Mouse (Mus musculus): Measurements from ENCODE around the gene Zfhx3.

Gene Zfhx3

GRCm38 (mm10) chr8:108089632-108090031 lies 147.2 kb downstream of the Zfhx3 start:
- no peak for DNase-seq (ENCODE audit: low read depth, low spot score)

DNA sequence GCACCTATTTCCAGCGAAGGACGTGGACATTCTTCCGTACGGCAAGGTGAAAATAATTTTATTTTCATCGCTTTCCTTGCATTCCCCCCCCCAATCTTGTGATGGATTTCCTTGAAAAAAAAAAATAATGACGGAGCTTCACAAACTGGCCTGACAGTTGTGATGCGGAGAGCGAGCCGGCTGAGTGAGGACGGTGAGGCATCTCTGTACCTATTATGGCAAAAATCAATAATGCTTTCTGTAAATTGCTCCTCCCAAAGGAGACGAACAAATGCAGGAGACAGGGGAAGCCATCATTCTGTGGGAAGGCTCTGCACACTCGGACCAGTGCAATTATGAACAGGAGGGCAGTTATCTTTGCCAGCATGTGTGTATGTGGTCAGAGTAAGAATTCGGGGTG lies 156.2 kb downstream of the Zfhx3 start:
- DNase-seq (ENCODE audit: low read depth, low spot score), result no peak

DNA sequence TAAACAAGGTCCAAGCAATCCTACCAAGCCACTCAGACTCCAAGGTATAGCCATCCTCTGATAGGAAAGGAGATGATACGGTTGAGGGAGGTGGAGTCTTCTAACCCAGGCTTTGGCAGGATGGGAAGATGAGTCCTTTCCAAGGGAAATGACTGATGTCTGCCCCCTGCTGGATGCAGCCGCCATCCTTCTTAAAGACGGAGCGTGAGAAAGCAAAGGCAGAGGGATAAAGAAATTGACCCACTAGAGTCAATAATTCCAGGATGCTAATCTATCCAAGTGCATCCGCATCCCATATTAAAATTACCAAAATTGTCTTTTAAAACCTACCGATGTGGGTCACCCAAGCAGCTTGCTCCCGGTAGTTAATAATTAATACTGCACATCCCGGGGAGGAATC lies 158.7 kb downstream of the Zfhx3 start:
- peak; percentile 26 for DNase-seq (ENCODE audit: low read depth, low spot score)

- DNase-seq (ENCODE audit: low read depth, low spot score), result no peak
These were observed 159.8 kb downstream of the Zfhx3 start for GRCm38 (mm10) chr8:108101978-108102865.

GRCm38 (mm10) chr8:108104471-108105098 lies 162.1 kb downstream of the Zfhx3 start:
- DNase-seq (ENCODE audit: low read depth, low spot score), result no peak

DNA sequence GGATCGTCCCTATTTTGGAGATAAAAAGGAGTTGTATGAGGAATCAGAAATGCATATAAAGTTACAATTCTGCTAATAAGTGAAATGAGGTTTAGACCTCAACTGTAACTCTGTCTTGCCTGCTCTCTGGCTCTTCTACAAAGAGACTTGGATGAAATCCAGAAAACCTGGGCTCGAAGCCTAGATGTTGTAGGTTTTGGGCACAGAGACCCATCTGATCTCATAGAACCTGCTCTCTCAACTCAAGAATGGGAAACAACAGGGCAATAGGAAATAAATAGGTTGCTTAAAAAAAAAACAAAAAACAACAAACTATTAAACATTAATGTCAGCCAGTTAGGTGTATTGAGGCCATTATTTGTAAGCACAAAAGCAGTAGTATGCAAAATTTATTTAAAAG lies 182.6 kb downstream of the Zfhx3 start:
- no peak for DNase-seq (ENCODE audit: low read depth, low spot score)

DNA sequence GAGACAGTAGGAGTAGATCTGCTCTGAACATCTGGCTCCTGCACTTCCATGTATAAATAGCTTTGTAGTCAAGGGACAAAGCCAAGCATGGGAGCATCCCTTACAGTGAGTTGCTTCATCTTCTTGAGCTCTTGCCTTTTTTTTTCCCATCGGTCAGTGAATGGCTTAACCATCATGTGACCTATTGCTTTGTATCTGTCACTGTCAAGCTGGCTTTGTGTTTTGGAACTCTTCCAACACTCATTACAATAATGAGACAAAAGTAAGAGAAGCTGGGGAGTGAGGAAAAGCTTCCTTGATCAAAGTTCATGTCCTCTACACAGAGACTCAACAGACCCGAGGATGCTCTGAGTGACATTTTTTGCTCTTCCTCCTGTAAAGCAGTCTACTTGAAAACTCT lies 183.0 kb downstream of the Zfhx3 start:
- no peak for DNase-seq (ENCODE audit: low read depth, low spot score)

GRCm38 (mm10) chr8:108146536-108146935 lies 204.1 kb downstream of the Zfhx3 start:
- no peak for DNase-seq (ENCODE audit: low read depth, low spot score)

DNA sequence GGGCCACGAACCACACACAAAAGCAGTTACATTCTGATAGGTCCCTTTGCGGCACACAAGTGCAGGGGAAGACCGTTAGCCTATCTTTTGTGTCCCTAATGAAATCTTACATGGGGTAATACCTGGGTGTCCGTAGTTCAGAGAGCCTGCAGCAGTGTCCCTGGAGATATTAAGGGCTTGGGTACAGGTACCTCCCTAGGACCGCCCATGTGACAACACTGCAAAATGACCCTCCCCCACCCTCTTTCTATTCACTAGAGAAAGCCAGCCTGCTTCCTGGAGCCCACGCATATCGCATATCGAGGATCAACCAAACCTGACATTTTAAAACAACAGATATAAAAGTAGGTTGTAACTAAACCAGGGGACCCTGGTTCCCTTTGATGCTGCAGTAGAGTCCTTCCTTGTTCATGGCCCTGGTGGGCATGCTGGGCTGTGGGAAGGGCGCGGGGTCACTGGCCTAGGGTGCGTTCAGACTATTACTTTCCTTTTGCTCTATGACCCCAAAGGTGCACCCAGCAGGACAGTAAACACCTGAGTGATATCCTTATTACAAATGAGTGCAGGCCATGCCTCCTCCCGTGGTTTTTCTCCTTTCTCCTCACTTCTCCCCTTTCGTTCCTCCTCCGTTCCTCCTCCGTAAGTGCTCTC lies 206.3 kb downstream of the Zfhx3 start:
- no peak for DNase-seq (ENCODE audit: low read depth, low spot score)

DNA sequence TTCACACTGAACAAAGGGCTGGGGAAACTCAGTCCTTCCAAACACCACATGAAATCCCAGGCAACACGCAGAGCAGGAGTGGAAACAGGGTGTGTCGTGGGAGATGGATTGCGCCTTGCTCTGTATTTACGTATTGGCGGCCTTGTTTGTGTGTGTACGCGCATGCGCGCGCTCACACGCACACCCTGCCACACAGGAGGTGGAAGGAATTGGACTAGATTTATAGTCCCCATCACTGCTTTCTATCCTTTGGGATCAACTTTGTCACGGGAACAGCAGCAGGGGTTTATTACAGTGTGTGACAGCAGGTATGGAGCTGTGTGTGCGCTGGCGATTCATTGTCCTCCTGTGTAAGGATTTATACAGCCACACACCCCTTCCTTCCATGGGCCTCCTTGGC lies 228.4 kb downstream of the Zfhx3 start:
- no peak for DNase-seq (ENCODE audit: low read depth, low spot score)

- DNase-seq (ENCODE audit: low read depth, low spot score), result no peak
These were observed 240.9 kb downstream of the Zfhx3 start for GRCm38 (mm10) chr8:108183296-108183695.

- no peak for DNase-seq (ENCODE audit: low read depth, low spot score)
These were observed 241.5 kb downstream of the Zfhx3 start for GRCm38 (mm10) chr8:108183948-108184347.

DNA sequence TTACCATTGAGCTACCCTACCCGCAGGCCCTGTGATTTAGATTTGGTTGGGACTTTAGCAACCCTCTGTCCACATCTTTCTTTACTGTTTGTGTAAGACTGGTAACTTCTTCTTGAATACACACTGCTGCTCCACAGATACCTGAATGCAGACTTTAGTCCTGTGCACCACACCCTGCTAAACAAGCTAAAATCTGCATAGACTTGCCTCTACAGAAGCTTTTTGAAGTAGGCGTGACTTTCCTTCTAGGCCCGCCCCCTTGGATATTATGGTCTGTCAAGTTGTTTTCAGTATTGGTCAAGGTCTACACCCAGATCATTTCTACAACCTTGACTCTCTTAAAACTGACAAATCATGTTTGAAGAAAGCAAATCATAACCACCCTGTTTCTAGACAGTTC lies 243.8 kb downstream of the Zfhx3 start:
- no peak for DNase-seq (ENCODE audit: low read depth, low spot score)

DNA sequence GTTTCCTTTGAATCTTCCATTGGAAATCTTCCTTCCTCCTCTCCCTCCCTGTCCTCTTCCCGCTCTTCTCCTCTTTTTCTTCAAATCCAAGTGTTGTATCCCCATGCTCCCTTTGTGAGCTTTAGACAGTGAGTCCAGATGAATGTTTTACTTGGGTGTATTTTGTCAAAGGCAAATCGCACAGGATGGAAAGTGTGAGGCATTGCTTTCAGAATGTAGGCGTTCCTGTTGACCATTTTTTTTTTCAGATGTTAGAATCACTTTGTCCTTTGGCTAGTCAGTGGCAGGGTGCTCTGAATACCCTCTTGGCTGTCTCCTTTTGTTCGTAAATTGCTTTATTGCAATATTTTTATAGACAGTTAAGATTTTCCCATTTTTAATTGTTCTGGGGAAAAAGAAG lies 245.6 kb downstream of the Zfhx3 start:
- DNase-seq (ENCODE audit: low read depth, low spot score), result no peak

GRCm38 (mm10) chr8:108194571-108194970 lies 252.1 kb downstream of the Zfhx3 start:
- DNase-seq (ENCODE audit: low read depth, low spot score), result peak; percentile 38

DNA sequence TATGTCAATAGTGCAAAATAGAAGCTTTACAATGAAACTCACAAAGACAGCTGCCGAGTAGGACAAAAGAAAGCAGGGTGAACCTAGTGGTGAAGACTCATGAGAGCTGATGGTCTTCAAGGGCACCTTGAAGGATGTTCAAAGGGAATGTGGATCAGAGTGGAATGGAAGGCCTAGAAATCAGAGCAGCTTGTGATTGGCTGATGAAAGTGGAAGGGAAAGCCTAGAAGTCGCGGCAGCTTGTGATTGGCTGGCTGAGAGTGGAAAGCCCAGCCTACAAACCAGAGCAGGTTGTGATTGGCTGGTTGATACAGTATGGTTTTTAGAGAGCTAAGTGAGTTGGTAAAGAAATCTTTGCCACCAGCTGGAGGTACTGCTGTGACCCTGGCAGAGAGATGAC lies 272.6 kb downstream of the Zfhx3 start:
- DNase-seq (ENCODE audit: low read depth, low spot score), result no peak

DNA sequence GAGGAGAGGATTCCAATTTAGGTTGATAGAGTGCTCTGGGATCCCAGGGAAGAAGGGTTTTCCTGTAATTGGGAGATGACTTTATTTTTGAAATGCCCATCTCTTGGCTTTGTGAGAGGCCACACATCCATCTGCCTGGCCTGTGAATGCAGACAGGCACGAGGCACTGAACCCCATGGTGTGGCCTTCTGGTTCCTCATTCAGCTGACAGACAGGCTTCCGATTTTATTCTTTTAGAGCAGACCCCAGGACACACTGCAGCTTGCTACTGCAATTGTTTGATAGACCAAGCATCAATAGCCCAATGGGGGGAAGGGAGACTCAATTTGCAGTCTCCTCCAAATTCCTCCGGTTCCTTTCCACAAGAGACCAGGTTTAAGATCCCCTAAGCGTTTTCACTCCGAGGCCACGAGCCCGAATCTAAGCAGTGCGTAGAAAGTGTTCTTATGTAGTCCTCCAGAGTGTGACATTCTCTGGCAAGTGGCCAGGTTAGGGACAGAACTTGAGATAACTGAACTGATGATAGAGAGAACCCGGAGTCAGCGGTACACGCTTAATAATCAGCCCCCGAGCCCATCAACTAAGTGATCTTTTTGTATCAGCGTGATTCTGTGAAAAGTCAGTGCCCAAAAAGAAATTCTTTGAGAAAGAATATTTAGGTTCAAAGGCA lies 275.9 kb downstream of the Zfhx3 start:
- DNase-seq (ENCODE audit: low read depth, low spot score), result no peak

GRCm38 (mm10) chr8:108220511-108220910 lies 278.1 kb downstream of the Zfhx3 start:
- DNase-seq (ENCODE audit: low read depth, low spot score), result no peak

- DNase-seq (ENCODE audit: low read depth, low spot score), result no peak
These were observed 279.6 kb downstream of the Zfhx3 start for GRCm38 (mm10) chr8:108222091-108222490.

GRCm38 (mm10) chr8:108232326-108232725 lies 289.9 kb downstream of the Zfhx3 start:
- DNase-seq (ENCODE audit: low read depth, low spot score), result no peak

GRCm38 (mm10) chr8:108234481-108234880 lies 292.0 kb downstream of the Zfhx3 start:
- DNase-seq (ENCODE audit: low read depth, low spot score), result no peak

DNA sequence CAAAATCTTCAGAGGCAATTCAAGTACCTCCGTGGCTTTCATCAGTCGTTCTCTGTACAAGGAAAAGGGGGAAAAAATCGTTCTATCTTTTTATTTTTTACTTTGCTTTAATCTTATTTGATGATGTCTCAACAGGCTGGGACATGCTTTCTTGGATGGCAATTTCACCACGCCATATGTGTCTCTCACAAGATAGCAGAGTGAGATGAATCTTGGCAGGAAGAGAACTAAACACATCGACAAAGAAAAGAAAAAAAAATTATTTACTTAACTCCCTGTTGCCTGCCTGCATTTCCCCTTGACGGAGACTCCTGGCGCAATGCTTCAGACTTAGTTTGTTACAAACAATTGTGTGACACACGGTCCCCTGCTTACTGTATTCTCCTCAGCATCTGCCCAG lies 294.3 kb downstream of the Zfhx3 start:
- no peak for DNase-seq (ENCODE audit: low read depth, low spot score)

Data from WW6 (cell line).